Mouse (Mus musculus) liver, postnatal 0 days (tissue): ENCODE results near the gene Ndel1. TPM values are rescaled to one million over a fixed set of nuclear protein-coding genes. Genes with fewer than 3 reads are reported as not detected.

ENCODE experiments used
- ATAC-seq: fragments of 200-750 bp; cut with Nextera tagmentation; 2 replicates; pipeline ENCODE4 v1.8.0; 2017; ENCODE audit warnings: mild to moderate bottlenecking, moderate library complexity
- DNase-seq: peaks from one replicate; pipeline ENCODE4 v3.0.0-alpha.2; 2016
- H3K27ac ChIP-seq: fragments of 300-500 bp; sonication (generic); 2 replicates; pipeline ENCODE4 v1.5.1; 2014; ENCODE audit warnings: antibody characterized with exemption, moderate library complexity, mild to moderate bottlenecking, low read depth
- H3K27me3 ChIP-seq: fragments of 300-500 bp; sonication (generic); 2 replicates; pipeline ENCODE4 v1.6.1; 2014; ENCODE audit warnings: low read length, control low read depth, mixed read lengths; ENCODE audit not compliant: insufficient read depth
- H3K36me3 ChIP-seq: fragments of 300-500 bp; sonication (generic); replicated peaks from 2 replicates; pipeline ENCODE4 v1.6.1; 2014; ENCODE audit warnings: mild to moderate bottlenecking, control low read depth, low read length, moderate library complexity, mixed read lengths; ENCODE audit not compliant: insufficient read depth
- H3K4me1 ChIP-seq: fragments of 300-500 bp; sonication (generic); 2 replicates; pipeline ENCODE4 v1.6.1; 2014; ENCODE audit warnings: antibody characterized with exemption, mild to moderate bottlenecking, control low read depth; ENCODE audit not compliant: insufficient read depth
- H3K4me2 ChIP-seq: fragments of 300-500 bp; sonication (generic); 2 replicates; pipeline ENCODE4 v1.6.1; 2014; ENCODE audit warnings: low read depth, mild to moderate bottlenecking, low read length, moderate library complexity, mixed read lengths
- H3K4me3 ChIP-seq: fragments of 300-500 bp; sonication (generic); 2 replicates; pipeline ENCODE4 v1.5.1; 2014; ENCODE audit warnings: low read depth, low read length
- H3K9ac ChIP-seq: fragments of 300-500 bp; sonication (generic); replicated peaks from 2 replicates; pipeline ENCODE4 v1.6.1; 2014; ENCODE audit warnings: mild to moderate bottlenecking, moderate library complexity
- H3K9me3 ChIP-seq: fragments of 300-500 bp; sonication (generic); 2 replicates; pipeline ENCODE4 v1.6.1; 2016; ENCODE audit warnings: mild to moderate bottlenecking, control low read depth, low read length, mixed read lengths
- CTCF ChIP-seq: sonication (generic); IDR thresholded peaks from 2 replicates; pipeline ENCODE4 v1.5.1; 2016; ENCODE audit warnings: antibody characterized with exemption, low read depth
- EP300 ChIP-seq: IDR thresholded peaks from 2 replicates; pipeline ENCODE4 v1.6.1; 2016; ENCODE audit warnings: antibody characterized with exemption, low read depth, mild to moderate bottlenecking
- WGBS: fragments of 180-500 bp; shearing (Covaris S2); extraction: QIAGEN DNeasy Blood & Tissue Kit; methylation state at CpG from one replicate; pipeline ENCODE4 v1.1.7; 2014; ENCODE audit not compliant: insufficient replicate concordance; 5-methylcytosine and 5-hydroxymethylcytosine counted together
- polyA plus RNA-seq: library from polyadenylated mRNA; unstranded; fragments of >200 nt; fragmentation: Nextera tagmentation; extraction: Ambion mirVana; gene quantifications from 2 replicates; pipeline ENCODE4 v1.2.1, GENCODE M21; 2015

Gene Ndel1
- polyA plus RNA-seq = 32.8 and 33.8 TPM in 2 replicates

GRCm38 (mm10) chr11:68871748-68872147 lies at the start of gene Ndel1:
Ndel1 (minus strand) TSS chr11:68871858.
- Histone ChIP-seq H3K9me3 (no peaks in the 10 kb centered on the region), H3K4me1 (peaks cover 6% of the 10 kb centered on the region), H3K9ac (no peak within 1 kb of the TSS), H3K36me3 (no peaks in the 10 kb centered on the region), H3K27ac (peak within 1 kb of the TSS; percentile 41; the same call in 1 of the 2 replicates), H3K4me2 (0 out of 2 replicates have a peak within 1 kb of the TSS, but pooled peaks have one; percentile 11), H3K4me3 (no peak within 1 kb of the TSS), H3K27me3 (no peaks in the 10 kb centered on the region)
- ATAC-seq = peak; percentile 77
- 27% methylated on average over 6 of the region's 6 CpGs for WGBS
- peak; percentile 75 for DNase-seq
- peak; percentile 61 for TF ChIP-seq EP300
- no peak for TF ChIP-seq CTCF

DNA sequence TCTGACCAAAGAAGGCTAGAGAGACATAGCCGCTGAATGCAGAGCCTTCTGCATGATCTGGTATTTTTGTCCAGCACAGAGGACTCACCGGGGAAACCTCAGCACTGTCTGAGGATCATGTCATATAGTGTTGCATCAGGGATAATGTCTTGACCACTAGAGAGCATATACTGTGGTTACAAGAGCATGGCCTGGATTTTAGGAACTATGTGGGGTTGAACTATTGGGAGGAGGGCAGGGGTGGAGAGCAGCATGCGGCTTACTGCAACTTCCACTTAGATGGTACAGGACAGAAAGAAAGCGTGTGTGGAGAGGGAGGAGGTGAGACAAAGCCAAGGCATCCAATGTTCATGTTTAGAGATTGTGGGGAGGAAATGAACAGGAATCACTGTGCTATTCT lies 42.9 kb upstream of the Ndel1 start:
- Histone ChIP-seq H3K9me3 (no peaks in the 10 kb centered on the region), H3K27ac (no peak overlapping the region), H3K4me1 (0 out of 2 replicates have a peak, but pooled peaks cover 3% of the 10 kb centered on the region), H3K9ac (no peak overlapping the region), H3K4me3 (no peak overlapping the region), H3K4me2 (no peak overlapping the region), H3K27me3 (no peaks in the 10 kb centered on the region), H3K36me3 (no peaks in the 10 kb centered on the region)
- TF ChIP-seq CTCF (no peak), EP300 (no peak)
- DNase-seq (no peak), ATAC-seq (no peak)
- 65% methylated on average over 4 of the region's 4 CpGs for WGBS

DNA sequence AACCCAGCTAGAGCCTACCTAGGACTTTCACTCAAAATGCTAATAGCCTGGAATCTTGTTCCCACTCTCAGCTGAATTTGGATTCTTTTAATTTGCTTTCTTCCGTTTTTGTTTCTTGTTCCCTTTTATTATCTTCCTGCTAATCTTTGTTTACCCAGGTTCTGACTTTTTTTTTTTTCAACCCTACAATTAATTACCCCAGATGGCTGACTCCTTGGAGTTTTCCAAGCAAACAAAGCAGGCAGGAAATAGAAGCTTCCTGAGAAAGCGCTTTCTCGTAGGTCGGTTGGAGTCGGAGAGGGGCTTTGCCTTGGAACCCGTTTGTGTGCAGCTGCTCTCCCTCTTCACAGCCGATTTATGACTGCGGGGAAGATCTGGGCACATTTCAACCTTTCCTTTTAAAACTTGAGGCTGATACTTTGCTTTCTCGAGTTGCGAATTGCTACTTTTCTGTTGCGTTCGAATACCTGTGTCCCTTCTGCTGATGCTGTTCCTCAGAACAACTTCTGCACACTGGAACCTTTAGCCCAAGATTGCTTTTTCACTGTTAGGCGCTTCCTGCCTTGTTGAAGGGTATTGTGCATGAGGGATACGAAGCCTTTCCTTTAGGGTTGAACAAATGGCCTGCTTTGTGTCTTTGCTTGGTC lies 40.0 kb upstream of the Ndel1 start:
- H3K36me3 ChIP-seq = peaks cover 4% of the 10 kb centered on the region; the same call in 1 of the 2 replicates
- H3K27me3 ChIP-seq = no peaks in the 10 kb centered on the region
- H3K9ac ChIP-seq = no peak overlapping the region
- DNase-seq (no peak), ATAC-seq (no peak)
- H3K4me3 ChIP-seq = no peak overlapping the region
- 19% methylated on average over 14 of the region's 14 CpGs for WGBS
- H3K9me3 ChIP-seq = no peaks in the 10 kb centered on the region
- H3K4me1 ChIP-seq = 0 out of 2 replicates have a peak, but pooled peaks cover 3% of the 10 kb centered on the region
- TF ChIP-seq CTCF = no peak
- no peak for TF ChIP-seq EP300
- H3K4me2 ChIP-seq = no peak overlapping the region
- no peak overlapping the region; the same call in 1 of the 2 replicates for H3K27ac ChIP-seq

DNA sequence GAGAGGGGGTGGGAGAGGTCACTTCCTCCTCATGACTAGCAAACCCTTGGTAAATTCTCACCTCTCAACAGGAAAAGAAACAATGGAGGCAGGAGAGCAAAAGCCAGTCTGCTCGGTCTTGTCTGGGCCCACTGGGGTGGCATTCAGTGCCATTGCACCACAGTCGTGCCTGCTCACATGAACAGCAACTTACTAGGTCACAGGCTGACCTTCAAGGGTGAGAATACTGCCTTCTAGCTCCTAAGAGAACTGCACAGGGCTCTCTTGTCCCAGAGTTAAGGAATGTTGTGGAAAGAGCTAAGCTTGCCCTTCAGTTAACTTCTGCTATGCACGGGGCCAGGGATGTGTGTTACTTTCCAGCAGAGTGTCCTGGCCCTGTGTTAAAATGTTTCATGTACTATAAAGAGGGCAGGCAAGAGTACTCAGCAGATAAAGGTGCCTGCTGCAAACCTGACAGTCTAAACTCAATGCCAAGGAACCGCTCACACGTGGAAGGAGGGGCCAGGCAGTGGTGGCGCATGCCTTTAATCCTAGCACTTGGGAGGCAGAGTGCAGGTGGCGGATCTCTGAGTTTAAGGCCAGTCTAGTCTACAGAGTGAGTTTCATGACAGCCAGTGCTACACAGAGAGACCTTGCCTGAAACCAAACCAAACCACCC lies 37.3 kb upstream of the Ndel1 start:
- Histone ChIP-seq H3K4me2 (no peak overlapping the region), H3K9ac (no peak overlapping the region), H3K9me3 (no peaks in the 10 kb centered on the region), H3K27ac (no peak overlapping the region), H3K4me3 (no peak overlapping the region), H3K36me3 (peaks cover 30% of the 10 kb centered on the region), H3K4me1 (0 out of 2 replicates have a peak, but pooled peaks cover 3% of the 10 kb centered on the region), H3K27me3 (no peaks in the 10 kb centered on the region)
- WGBS = 55% methylated on average over 7 of the region's 7 CpGs
- TF ChIP-seq CTCF (no peak), EP300 (no peak)
- DNase-seq (no peak), ATAC-seq (no peak)

DNA sequence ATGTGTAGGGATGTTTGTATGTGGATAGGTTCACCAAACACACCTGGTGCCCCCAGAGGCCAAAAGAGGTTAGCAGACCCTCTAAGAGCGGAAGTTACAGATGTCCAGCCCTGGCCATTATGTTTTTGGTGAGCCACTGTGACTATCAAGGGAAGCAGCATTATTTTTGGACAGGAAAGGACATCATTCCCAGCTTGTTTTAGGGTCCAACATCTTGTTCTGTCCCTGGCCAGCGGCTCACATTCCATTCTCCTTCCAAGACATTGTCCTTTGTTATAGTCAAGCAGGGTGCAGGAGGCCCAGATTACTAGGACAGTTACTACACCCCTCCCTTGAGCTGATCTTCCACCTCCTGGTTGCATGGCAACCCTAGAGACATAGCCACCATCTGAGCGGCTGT lies 35.6 kb upstream of the Ndel1 start:
- Histone ChIP-seq H3K4me2 (no peak overlapping the region), H3K4me1 (peaks cover 8% of the 10 kb centered on the region), H3K9me3 (no peaks in the 10 kb centered on the region), H3K36me3 (peaks cover 45% of the 10 kb centered on the region), H3K4me3 (no peak overlapping the region), H3K27ac (no peak overlapping the region), H3K9ac (no peak overlapping the region), H3K27me3 (no peaks in the 10 kb centered on the region)
- ATAC-seq (no peak), DNase-seq (no peak)
- WGBS = 71% methylated on average over 3 of the region's 3 CpGs
- TF ChIP-seq EP300 = no peak
- TF ChIP-seq CTCF = no peak

GRCm38 (mm10) chr11:68906461-68906790 lies 34.8 kb upstream of the Ndel1 start:
- Histone ChIP-seq H3K36me3 (peaks cover 45% of the 10 kb centered on the region), H3K4me1 (peaks cover 5% of the 10 kb centered on the region), H3K4me3 (no peak overlapping the region), H3K9me3 (no peaks in the 10 kb centered on the region), H3K4me2 (no peak overlapping the region), H3K27ac (no peak overlapping the region), H3K9ac (no peak overlapping the region), H3K27me3 (no peaks in the 10 kb centered on the region)
- DNase-seq = no peak
- no peak for TF ChIP-seq EP300
- no peak for TF ChIP-seq CTCF
- ATAC-seq = no peak
- WGBS = 73% methylated on average over 4 of the region's 4 CpGs
